Mouse (Mus musculus) megakaryocyte progenitor cell, adult 5-6 weeks (primary cell): ENCODE results near the gene Procr. TPM values are rescaled to one million over a fixed set of nuclear protein-coding genes. Genes with fewer than 3 reads are reported as not detected.
"Not testable (repeated sequence)": the region's sequence is repeated elsewhere in the genome, so short reads cannot be mapped to it uniquely, and the experiment has no call there.

Experiments used
- ATAC-seq: replicated peaks from 2 replicates; pipeline ENCODE4 v1.8.0; 2016; ENCODE audit warnings: mild to moderate bottlenecking, moderate TSS enrichment, inconsistent platforms; ENCODE audit not compliant: poor library complexity
- total RNA-seq, 2 experiments: library from RNA; stranded (forward) in 1 of 2; stranded (reverse) in 1 of 2; fragments of 157-497, 149-512 nt in 1 of 2; fragments of 200-1000 nt in 1 of 2; gene quantifications; 2 replicates each; pipeline versions ENCODE4 v1.2.3 to v1.2.4; 2015 to 2017

Gene Procr
- total RNA-seq (2015): 0.89 TPM in 1 of 2 replicates, not detected in the other
- total RNA-seq (2017): 3.1 and 6.1 TPM in 2 replicates

DNA sequence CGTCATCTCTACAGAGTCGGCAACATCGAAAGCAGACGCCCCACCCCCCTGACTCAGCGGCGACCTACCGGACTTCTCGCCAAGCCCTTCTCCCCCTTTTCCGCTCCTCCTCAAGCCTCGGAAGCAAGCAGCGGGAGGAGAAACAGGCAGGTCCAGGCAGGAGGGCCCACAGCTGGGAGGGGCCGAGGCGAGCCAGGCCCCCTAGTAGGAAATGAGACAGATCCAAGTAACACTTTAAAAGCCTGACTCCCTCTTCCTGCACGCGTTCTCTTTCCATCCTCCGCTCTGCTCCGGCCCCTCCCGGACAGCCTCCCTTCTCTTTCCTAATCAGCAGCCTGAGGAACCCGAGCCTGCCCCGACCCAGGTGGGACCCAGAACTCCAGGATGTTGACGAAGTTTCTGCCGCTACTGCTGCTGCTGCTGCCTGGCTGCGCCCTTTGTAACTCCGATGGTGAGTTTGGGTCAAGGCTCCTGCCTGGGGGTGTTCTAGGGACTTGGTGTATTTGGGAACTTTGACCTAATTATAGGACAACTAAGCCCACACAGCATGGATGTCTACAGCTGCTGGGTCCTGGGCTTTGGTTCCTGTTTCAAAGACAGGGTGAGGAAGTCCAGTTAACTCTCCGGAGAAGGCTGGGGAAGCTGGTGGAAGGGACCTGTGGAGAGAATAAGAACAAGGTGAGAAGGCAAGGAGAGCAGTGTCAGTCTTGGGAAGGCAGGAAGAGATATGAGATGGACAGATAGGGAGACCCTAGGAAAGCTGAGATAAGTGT is at the start of gene Procr:
Gene Procr (plus strand): TSS at position 104 of the 773 bp plus-strand sequence.
- ATAC-seq: peak; percentile 47

DNA sequence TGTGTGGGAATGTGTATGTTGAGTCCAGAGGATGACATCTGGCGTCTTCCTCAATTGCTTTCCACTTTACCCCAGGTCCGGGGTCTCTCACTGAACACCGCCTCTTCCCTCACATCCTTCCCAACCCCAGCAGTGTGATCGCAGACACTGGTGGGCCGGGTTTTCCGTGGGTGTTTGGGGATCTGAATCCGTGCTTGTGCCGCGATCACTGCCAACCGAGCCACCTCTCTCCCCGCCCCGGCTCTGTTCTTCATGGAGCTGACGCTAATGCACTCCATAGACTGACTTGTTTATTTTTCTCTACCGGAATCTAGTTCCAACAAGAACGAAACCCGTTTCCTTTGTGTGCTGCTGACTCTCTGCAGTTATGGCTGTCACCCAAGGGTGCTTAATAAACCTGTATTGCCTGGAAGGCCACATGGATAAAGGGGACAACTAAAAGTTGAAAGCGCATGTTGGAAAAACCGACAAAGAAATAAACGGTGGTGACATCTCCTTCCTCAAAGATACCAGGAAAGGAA is 49.5 kb upstream of the Procr start:
- ATAC-seq: no peak

DNA sequence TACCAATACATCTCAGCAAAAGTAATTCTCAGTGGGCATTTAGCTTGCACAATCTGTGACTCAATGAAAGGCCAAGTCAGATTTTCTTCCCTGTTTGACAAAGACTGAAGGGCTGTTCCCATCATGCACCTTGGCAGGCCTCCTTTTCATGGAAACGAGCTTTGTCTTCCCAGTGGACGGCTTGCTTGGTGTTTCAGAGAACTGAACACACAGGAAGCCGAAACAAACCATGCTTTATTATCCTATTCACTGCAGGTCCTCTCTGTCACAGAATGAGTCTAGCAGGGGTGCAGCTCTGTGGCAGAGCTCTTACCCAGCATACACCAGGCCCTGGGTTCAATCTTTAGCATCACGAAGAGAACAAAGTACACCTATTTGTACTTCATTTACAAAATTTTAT is 47.3 kb upstream of the Procr start:
- ATAC-seq: no peak

DNA sequence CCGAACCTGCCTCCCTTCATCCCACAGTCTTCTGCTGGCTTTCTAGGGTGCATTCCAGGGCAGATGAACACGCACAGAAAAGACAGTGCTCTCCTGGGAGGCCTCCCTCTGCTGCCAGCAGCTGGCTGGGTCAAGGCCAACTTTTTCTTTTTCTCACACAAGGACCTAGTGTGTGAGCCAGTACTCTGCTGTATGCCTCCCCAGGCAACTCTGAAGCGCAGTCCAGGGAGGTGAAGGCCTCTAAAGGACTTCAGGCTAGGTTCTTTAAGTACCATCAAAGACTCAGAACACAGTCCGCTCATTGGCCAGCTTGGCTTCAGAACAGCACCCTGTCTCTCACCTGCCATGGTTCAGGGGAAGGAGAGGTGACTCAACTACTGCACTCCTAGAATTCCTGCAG is 43.7 kb upstream of the Procr start:
- ATAC-seq: no peak

DNA sequence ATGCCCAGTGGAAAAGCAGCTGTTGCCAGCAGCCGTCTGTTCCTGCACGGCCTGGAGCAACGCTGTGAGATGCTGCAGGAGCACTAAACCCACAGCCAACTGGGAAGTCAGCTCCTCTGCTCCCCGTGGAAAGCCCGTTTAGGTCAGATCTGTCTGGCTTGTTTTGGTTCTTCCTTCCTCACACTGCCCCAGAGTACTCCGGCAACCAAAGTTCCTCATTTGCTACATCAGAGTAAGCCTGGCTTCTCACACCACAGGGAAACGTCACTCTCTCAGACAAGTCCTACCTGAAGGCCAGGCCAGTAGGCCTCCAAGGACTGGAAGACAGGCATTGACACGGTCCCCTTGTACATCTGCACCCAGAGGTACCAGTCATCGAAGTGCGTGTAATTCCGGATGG is 40.4 kb upstream of the Procr start:
- ATAC-seq: peak; percentile 48

DNA sequence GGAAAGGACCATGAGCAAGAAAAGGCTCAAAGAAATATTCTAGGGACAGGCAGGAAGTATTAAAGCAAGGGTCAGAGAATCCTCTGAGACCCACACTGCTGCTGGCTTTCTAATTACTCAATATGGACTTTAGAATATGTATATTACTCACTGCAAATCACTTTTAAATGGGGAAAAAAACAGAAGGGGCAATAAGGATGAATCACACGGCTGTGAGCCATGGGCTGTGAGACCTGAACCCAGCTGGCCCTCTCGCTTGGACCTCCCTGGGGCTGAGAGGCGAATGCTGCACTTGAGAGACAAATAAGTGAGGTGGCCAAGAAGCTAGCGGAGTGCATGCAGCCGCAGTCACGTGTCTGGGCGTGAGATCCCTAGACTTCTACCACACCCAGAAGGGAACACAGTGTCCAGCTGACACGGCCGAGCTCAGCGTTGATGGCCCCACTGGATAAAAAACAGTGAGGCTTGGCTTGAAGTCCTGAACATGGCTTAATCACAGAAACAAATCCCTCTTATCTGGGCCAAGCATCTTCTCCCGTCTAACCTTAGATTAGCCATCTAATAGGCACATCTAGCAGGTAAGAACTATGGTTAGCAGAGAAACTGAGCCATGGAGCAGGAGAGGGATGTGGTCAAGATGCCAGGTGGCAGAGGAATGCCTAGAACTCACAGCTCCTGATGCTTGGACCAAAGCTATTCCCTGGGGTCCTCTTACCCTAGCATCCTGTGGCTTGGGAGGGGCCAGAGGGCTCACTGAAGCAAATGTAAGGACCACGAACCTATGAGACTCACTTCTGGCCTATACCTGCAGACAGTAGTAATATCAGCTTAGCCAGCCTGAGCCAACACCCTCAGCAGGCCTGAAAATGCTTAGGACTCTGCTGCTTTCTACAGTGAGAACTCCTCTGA is 33.6 kb upstream of the Procr start:
- no peak for ATAC-seq

DNA sequence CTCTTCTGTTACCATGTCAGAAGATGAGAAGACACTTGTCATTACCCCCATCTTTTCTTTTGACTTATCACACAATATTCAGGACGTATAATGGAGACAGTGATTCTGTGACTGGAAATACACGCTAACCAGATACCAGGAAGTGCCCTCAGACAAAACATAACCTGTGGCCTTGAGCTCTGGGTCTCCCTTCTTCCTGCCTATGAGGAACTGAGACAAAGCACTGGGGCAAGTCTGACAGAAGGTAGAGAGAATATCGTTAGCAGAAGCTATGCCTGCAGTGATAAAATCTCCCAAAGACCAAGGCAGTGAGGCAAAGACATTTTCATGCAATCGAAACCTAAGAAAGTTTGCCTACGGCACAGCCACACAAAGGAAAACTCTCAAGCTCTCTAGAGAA is 30.3 kb upstream of the Procr start:
- ATAC-seq: 0 out of 2 replicates have a peak, but pooled peaks have one; percentile 26

DNA sequence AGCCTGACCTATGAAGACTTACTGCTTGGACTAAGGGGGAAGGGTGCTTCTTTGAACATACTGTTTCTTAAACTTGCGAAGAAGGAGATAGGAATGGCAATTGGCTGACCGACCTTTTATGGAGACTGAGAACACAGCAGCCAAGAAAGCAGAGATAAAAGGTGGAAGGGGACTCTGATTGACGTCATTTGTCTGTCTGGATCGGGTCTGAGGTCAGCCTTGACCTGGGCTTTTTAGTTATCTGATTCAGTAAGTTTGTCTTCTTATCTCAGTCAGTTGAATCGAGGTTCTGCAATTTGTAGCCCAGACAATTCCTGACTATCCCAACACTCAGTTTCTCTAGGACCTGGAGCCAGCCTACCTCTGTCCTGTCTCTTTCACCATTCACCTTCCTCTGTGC is 26.9 kb upstream of the Procr start:
- ATAC-seq: no peak

DNA sequence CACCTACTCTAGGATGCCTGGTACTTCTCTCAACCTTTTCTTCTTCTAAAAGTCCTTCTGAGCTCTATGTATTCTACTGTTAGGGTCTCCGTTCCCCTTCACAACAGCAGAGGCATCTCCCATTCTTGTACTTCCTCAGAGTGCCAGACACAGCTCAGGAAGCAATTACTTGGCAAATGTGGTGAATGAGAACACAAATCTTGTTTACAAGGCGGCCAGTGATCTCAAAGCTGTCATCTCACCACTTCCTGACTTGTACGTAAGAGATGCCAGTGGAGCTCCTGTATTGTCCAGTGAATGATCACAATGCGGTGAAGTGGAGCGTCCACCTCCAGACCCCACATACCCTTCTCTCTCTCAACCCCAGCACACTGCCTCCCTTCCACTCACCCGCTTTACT is 26.4 kb upstream of the Procr start:
- ATAC-seq: peak; percentile 8; the same call in 1 of the 2 replicates

DNA sequence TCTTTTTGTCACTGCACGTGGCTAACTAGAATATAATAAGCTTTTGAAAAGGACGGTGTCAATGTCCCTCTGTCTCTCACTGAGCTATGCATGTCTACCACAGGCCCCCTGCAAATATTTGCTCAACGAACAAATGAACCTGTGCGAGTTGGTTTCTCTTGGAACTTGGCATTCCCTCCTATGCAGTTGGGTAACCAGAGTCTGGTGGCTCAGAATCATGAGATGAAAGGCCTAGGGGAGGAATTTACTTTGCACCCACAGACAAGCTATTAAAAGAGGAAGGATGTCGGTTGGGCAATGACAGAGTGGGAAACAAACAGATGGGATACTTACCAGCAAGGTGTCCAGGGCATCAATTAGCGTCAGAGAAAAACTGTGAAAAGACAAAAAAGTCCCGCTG is 24.6 kb upstream of the Procr start:
- peak; percentile 64 for ATAC-seq

DNA sequence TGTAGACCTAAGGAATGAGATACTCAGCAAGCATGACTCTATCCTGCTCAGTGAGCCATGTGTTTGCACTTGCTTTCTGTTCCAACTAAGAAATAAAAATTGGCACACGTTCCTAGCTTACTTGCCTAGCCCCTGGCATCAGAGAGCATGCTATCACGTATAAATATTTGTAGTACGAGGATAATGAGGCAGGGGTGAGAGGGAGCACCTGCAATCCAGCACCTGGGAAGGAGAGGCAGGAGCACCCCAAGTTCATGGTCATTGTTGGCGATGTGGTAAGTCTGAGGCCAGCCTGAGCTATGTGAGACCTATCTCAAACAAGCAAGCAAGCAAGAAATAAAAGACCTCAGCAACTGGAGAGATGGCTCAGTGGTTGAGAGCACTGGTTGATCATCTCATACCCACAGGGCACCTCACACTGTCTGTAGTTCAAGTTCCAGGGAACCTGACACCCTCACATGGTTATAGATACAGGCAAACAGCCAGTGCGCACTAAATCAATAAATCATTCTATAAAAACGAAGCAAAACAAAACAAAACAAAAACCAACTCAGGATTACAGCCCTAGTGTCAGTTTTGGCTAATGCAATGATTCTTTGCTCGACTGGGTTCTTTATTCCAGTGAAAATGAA is 23.0 kb upstream of the Procr start:
- ATAC-seq: no peak

DNA sequence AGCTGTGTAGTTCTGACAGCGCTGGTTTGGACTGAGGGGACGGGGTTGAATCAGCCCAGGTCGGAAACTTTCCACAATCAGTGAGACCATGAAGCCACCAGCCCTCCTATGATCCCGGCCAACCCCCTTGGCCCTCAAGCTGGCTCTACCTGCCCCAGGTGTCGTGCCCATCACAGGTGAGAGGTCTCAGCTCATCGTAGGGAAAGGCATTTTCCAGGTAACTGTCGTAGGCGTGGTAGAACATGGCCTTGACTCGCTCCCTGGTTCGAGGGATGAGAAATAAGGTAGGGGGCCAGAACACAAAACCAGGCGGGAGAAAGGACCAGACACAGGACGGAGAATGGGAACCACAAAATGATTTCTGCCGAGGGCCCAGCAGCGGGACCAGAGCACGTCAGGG is 22.2 kb upstream of the Procr start:
- ATAC-seq: no peak

DNA sequence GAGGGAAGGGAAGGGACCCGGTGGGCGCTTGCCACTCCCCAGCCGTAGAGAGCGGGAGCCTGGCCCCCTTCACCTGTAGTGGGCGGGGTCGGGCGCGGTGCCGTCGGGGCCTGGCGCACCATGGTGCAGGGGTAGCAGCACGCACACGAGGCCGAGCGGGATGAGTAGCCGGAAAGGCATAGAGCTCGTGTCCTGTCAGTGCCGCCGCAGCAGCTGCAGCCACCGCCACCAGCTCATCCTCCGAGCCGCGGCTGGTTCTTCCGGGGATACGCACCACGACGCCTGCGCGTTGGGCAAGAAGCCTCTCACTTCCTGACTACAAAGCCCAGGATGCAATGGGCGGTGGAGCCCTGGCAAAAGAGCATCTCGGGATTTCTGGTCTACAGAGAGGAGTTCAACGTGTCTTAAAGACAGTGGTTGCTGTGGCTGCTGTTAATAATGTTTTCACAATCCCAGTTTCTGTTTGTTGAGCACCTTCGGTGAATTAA is 21.7 kb upstream of the Procr start, which contains the start of gene Edem2:
Gene Edem2 (minus strand): TSS at position 318 of the 488 bp plus-strand sequence.
- peak; percentile 97 for ATAC-seq

DNA sequence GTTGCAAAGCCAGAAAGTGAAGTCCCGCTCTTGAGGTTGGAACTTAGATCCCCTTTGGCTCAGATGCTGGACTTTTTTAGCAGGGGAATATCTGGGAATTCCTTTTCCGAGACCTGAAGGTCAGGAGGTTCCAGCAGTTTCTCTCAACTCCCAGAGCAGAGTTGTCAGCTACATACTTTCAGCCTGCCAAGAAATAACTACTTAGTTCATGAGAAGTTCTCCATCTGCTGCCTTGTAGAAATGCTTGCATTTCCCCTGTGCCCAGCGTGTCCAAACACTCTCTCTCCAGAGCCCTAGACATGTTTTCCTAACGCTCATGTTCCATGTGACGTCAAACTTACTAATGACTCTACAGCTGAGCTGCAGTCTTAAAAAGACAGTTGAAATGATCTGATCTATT is 15.8 kb upstream of the Procr start:
- no peak for ATAC-seq

DNA sequence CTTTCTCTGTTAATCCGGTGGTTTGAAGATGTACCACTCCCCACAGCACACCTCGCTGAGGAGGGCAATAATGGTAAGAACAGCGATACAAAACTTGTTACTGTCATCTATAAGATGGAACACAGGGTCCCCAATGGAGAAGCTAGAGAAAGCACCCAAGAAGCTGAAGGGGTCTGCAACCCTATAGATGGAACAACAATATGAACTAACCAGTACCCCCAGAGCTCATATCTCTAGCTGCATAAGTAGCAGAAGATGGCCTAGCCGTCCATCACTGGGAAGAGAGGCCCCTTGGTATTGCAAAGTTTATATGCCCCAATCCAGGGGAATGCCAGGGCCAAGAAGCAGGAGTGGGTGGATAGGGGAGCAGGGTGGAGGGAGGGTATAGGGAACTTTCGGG is 15.2 kb upstream of the Procr start, which contains the start of gene Gm17581:
Gene Gm17581 (minus strand): TSS at position 101 of the 400 bp plus-strand sequence.
- ATAC-seq: not testable (repeated sequence)

DNA sequence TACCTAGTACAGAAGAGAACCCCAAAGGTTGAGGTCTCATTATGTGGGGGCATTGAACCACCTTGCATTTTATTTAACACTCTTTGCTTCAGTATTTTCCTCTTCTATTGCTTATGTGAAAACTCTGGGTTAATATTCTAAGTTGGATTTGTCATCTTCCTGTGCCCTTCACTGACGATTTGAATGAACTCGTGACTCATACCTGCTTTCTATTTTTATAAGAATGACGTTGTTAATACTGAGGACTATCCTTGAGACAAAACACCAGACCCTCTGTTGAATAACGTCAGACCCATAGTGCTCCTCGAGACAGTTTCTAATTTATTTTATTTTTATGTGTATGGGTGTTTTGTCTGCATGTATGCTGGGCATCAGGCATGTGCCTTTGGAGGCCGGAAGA is 14.0 kb upstream of the Procr start:
- ATAC-seq: no peak

DNA sequence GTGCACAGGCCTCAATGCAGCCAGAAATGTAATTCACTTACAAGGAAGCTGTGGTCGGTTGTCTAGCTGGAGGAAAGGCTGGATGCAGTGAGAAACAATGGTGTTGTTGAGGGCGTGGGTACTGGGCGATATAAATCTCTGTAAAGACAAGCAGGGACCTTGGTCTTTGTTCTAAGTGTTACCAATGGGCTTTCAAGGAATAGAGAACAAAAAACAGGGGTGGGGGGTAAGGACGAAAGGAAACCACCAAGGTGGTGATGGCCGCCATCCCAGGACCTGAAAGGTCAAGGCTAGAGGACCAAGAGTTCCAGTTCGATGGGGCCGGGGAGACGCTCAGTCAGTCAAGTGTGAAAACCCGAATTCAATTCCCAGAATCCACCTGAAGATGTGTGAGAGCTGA is 13.1 kb upstream of the Procr start:
- no peak for ATAC-seq

DNA sequence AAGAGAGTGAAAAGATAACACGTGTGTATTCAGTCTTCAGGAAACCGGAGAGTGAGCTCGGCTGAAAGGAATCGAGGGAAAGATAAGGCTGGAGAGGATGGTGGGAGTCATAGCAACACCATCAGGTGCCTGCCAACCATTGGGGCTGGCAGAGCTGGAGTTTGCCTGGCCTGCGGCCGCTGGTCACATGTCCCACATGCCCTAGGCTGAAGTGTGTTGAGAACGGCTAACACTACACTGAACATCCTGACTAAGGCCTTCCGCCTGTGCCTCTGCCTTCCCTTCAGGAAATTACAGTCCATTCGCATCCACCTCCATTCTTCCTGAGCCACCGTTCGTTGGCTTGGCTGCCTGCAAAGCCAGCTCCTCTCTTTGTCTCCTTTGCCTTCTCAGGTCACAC is 8.7 kb upstream of the Procr start:
- peak; percentile 20 for ATAC-seq

DNA sequence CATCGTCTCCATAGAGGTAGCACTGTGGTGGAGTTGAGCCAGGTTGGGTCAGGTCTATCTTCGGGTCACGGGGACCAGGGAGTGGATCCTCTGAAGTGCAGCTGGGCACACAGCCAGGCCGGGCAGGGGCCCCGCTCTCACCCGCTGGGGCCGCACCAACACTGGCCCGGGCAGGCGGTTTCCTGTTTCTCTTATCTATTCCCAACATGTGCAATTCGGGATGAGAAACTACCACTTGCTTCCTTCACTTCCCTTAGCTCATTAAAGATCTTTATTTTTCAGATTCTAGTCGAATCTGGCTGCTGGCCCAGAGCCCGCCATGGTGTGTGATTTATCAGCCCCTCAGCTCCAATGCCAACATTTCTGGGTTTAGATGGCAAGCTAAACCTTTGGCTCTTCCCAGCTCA is 8.0 kb upstream of the Procr start:
- ATAC-seq: peak; percentile 76

DNA sequence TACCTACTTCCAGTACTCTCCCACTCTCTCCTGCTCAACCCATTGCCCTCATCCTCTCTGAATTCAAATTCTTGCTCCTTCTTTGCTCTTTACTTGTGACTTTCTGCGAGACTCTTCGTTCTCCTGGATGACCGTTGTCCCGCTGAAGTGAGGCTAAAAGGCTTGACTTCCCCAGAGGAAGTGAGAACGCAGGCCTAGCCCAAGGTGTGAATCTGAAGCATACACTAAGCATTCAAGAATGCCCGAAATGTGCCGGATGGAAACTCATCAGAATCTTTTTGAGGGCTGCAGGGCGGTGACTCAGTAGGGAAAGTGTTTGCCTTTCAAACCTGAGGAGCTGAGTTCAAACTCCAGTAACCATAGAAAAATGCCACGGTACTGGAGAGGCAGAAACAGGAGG is 7.6 kb upstream of the Procr start:
- peak; percentile 19; the same call in 1 of the 2 replicates for ATAC-seq

DNA sequence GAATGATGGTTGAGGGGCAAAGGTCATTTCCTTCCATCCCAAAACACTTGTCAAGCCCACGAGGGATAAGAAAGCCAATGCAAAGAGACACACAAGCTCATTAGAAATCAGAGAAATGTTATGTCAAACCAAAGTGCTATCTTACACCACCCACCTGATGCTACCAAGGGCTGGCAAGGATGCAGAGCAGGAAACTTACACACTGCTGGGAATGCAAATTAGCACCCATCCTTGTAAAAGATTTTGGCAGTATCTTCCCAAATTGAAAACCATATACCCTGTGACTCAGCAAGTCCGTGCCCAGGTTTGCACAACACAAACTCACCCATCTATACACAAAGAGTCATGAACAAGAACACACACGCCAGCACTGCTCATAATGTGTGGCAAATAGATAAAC is 5.4 kb upstream of the Procr start:
- no peak for ATAC-seq
